20 mouse cellular contexts compared by ENCODE assay signal in genomic region chr10:100131657-100132056, GRCm38 (mm10).
"Had no signal": no experiment of that assay in that cellular context is flagged by ENCODE, and none has a peak within 500 bp of the region (broad histone marks: within the 10 kb centered on the region; RNA-seq: fewer than 3 reads in every experiment).

No protein-coding gene starts in this region.

- H3K36me3 ChIP-seq: kidney, embryonic 15.5 days; lung, embryonic 15.5 days; midbrain, embryonic 12.5 days; midbrain, embryonic 15.5 days; neural tube, embryonic 12.5 days; neural tube, embryonic 15.5 days; stomach, embryonic 15.5 days had no signal

- H3K4me2 ChIP-seq: kidney, embryonic 15.5 days; lung, embryonic 15.5 days; midbrain, embryonic 12.5 days; midbrain, embryonic 15.5 days; neural tube, embryonic 12.5 days; neural tube, embryonic 15.5 days; stomach, embryonic 15.5 days had no signal

- H3K9me3 ChIP-seq: kidney, embryonic 15.5 days; lung, embryonic 15.5 days; midbrain, embryonic 12.5 days; midbrain, embryonic 15.5 days; neural tube, embryonic 12.5 days; neural tube, embryonic 15.5 days; stomach, embryonic 15.5 days had no signal

- H3K27me3 ChIP-seq: kidney, embryonic 15.5 days; lung, embryonic 15.5 days; midbrain, embryonic 12.5 days; midbrain, embryonic 15.5 days; neural tube, embryonic 12.5 days; neural tube, embryonic 15.5 days; stomach, embryonic 15.5 days had no signal

- DNase-seq: kidney, adult 8-10 months; kidney, postnatal 10 days; kidney, postnatal 36 days; layer of hippocampus, postnatal 36 days; right cerebral cortex, adult 18-20 months; right cerebral cortex, postnatal 25 days; spleen, adult 18-20 months; thymus, adult 2 months; thymus, postnatal 14 days; thymus, postnatal 4 days had no signal

- H3K27ac ChIP-seq: kidney, embryonic 15.5 days; left cerebral cortex, adult 2 months; lung, embryonic 15.5 days; macrophage; midbrain, embryonic 12.5 days; midbrain, embryonic 15.5 days; neural tube, embryonic 12.5 days; neural tube, embryonic 15.5 days; stomach, embryonic 15.5 days had no signal

- H3K4me1 ChIP-seq: kidney, embryonic 15.5 days; stomach, embryonic 15.5 days had no signal

- H3K4me3 ChIP-seq: kidney, embryonic 15.5 days; left cerebral cortex, adult 2 months; lung, embryonic 15.5 days; midbrain, embryonic 12.5 days; midbrain, embryonic 15.5 days; neural tube, embryonic 12.5 days; neural tube, embryonic 15.5 days; stomach, embryonic 15.5 days had no signal

- H3K9ac ChIP-seq: kidney, embryonic 15.5 days; lung, embryonic 15.5 days; midbrain, embryonic 12.5 days; midbrain, embryonic 15.5 days; neural tube, embryonic 12.5 days; neural tube, embryonic 15.5 days; stomach, embryonic 15.5 days had no signal

- ATAC-seq: intestine, postnatal 0 days; midbrain, embryonic 15.5 days had no signal
